Mouse (Mus musculus) lung, postnatal 10 days (tissue): ENCODE results near the gene Nbea.
"Not testable (repeated sequence)": the region's sequence is repeated elsewhere in the genome, so short reads cannot be mapped to it uniquely, and the experiment has no call there.

Experiments
- DNase-seq: peaks from one replicate; pipeline ENCODE4 v3.0.0; 2021

The Nbea gene

GRCm38 (mm10) chr3:55649541-55649940, 534.0 kb downstream of the Nbea start:
- no peak for DNase-seq

- no peak for DNase-seq
These were observed 535.2 kb downstream of the Nbea start for GRCm38 (mm10) chr3:55648299-55648698.

- DNase-seq, result no peak
These were observed 536.3 kb downstream of the Nbea start for GRCm38 (mm10) chr3:55647176-55647575.

- DNase-seq, result no peak
These were observed 537.1 kb downstream of the Nbea start for GRCm38 (mm10) chr3:55646437-55646836.

GRCm38 (mm10) chr3:55644035-55644618, 539.4 kb downstream of the Nbea start:
- no peak for DNase-seq

- no peak for DNase-seq
These were observed 545.8 kb downstream of the Nbea start for GRCm38 (mm10) chr3:55637660-55638059.

- DNase-seq, result no peak
These were observed 547.8 kb downstream of the Nbea start for GRCm38 (mm10) chr3:55635542-55636172.

- DNase-seq, result no peak
These were observed 556.4 kb downstream of the Nbea start for GRCm38 (mm10) chr3:55627054-55627453.

GRCm38 (mm10) chr3:55621958-55622357, 561.5 kb downstream of the Nbea start:
- DNase-seq, result not testable (repeated sequence)

- no peak for DNase-seq
These were observed 565.1 kb downstream of the Nbea start for GRCm38 (mm10) chr3:55618396-55618795.

GRCm38 (mm10) chr3:55612459-55613115, 570.9 kb downstream of the Nbea start:
- DNase-seq, result no peak

- DNase-seq, result no peak
These were observed 571.5 kb downstream of the Nbea start for GRCm38 (mm10) chr3:55612023-55612422.

GRCm38 (mm10) chr3:55610191-55610590, 573.3 kb downstream of the Nbea start:
- DNase-seq, result no peak

- DNase-seq, result peak; percentile 61
These were observed 583.2 kb downstream of the Nbea start for GRCm38 (mm10) chr3:55600286-55600685.

GRCm38 (mm10) chr3:55599366-55600085, 584.0 kb downstream of the Nbea start:
- DNase-seq, result peak; percentile 19

- no peak for DNase-seq
These were observed 584.8 kb downstream of the Nbea start for GRCm38 (mm10) chr3:55598681-55599080.

- DNase-seq, result no peak
These were observed 590.2 kb downstream of the Nbea start for GRCm38 (mm10) chr3:55593312-55593711.

- DNase-seq, result no peak
These were observed 592.8 kb downstream of the Nbea start for GRCm38 (mm10) chr3:55590727-55591126.

- no peak for DNase-seq
These were observed 593.2 kb downstream of the Nbea start for GRCm38 (mm10) chr3:55590291-55590690.

GRCm38 (mm10) chr3:55589402-55589944, 594.0 kb downstream of the Nbea start:
- no peak for DNase-seq

GRCm38 (mm10) chr3:55587972-55588946, 595.2 kb downstream of the Nbea start:
- DNase-seq, result peak; percentile 12

GRCm38 (mm10) chr3:55587434-55587971, 596.0 kb downstream of the Nbea start:
- DNase-seq, result no peak
